Mouse (Mus musculus) C2C12 (cell line): ENCODE data around the gene Dcx. TPM values are rescaled to one million over a fixed set of nuclear protein-coding genes. Genes with fewer than 3 reads are reported as not detected.

Experiments
- H3K27me3 ChIP-seq: one replicate; pipeline ENCODE4 v1.6.1; 2011; ENCODE audit not compliant: control insufficient read depth, insufficient read depth, insufficient read length
- H3K36me3 ChIP-seq: one replicate; pipeline ENCODE4 v1.6.1; 2011; ENCODE audit not compliant: control insufficient read depth, insufficient read depth
- H3K4me3 ChIP-seq: one replicate; pipeline ENCODE4 v1.5.1; 2011; ENCODE audit warnings: mild to moderate bottlenecking, control low read depth; ENCODE audit not compliant: poor library complexity, insufficient read depth, severe bottlenecking
- H3K79me2 ChIP-seq: one replicate; pipeline ENCODE4 v1.6.1; 2011; ENCODE audit not compliant: control insufficient read depth, insufficient read depth
- H3K79me3 ChIP-seq: one replicate; pipeline ENCODE4 v1.6.1; 2011; ENCODE audit warnings: low read depth, control low read depth
- H3ac ChIP-seq: one replicate; pipeline ENCODE3; 2011; ENCODE audit warnings: low read depth; ENCODE audit not compliant: control insufficient read depth, insufficient read length
- CEBPB ChIP-seq: IDR thresholded peaks from one replicate; pipeline ENCODE4 v1.6.1; 2011; ENCODE audit warnings: low read depth, mild to moderate bottlenecking, control low read depth, moderate library complexity
- CTCF ChIP-seq: IDR thresholded peaks from one replicate; pipeline ENCODE4 v1.5.1; 2011; ENCODE audit not compliant: control insufficient read depth, insufficient read depth, insufficient read length
- FOSL1 ChIP-seq: IDR thresholded peaks from one replicate; pipeline ENCODE4 v1.8.0; 2011; ENCODE audit warnings: mild to moderate bottlenecking, low read length; ENCODE audit not compliant: poor library complexity, insufficient read depth, severe bottlenecking
- MAX ChIP-seq: IDR thresholded peaks from one replicate; pipeline ENCODE4 v1.6.1; 2011; ENCODE audit warnings: mild to moderate bottlenecking, control low read depth
- MYOD1 ChIP-seq: IDR thresholded peaks from one replicate; pipeline ENCODE4 v1.6.1; 2011; ENCODE audit warnings: low read depth; ENCODE audit not compliant: control insufficient read depth, insufficient read length
- MYOG ChIP-seq: IDR thresholded peaks from one replicate; pipeline ENCODE4 v1.6.1; 2011; ENCODE audit not compliant: control insufficient read depth, insufficient read length; ENCODE audit errors: extremely low read depth
- USF1 ChIP-seq: IDR thresholded peaks from one replicate; pipeline ENCODE4 v1.6.1; 2011; ENCODE audit warnings: low read depth, mild to moderate bottlenecking, control low read depth, moderate library complexity
- microRNA-seq: library from miRNA; unstranded; fragments of <30 nt; microRNA quantifications from one replicate; pipeline ENCODE4, GENCODE M21; 2019; ENCODE audit warnings: borderline microRNAs expressed
- polyA plus RNA-seq: library from polyadenylated mRNA; unstranded; fragments of >200 nt; fragmentation: generic; extraction: Trizol; gene quantifications from one replicate; pipeline ENCODE4 v1.2.1, GENCODE M21; 2012; ENCODE audit warnings: missing spikeins

The Dcx gene
- polyA plus RNA-seq, 1 experiment: not detected

DNA sequence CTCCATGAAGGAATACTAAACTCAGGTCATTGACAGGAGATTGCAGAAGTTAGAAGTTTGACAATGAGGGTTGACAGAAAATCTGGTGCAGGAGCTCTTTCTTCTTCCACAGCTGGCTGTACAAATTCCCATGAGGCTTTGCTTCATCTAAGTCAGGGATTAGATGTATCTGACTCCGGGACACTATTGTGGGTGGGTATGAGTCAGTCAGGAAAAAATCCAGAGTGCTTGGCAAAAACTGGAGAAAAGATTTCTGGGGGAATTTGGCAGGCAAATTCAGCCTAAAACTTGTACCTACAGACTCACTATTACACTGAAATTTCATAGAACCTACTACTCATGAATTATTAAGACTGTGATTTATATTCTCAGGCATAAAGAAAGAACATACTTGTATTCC, 117.2 kb downstream of the Dcx start:
- no peaks in the 10 kb centered on the region for H3K27me3 ChIP-seq
- no peaks in the 10 kb centered on the region for H3K79me2 ChIP-seq
- H3K79me3 ChIP-seq: no peaks in the 10 kb centered on the region
- no peak overlapping the region for H3ac ChIP-seq
- no peaks in the 10 kb centered on the region for H3K36me3 ChIP-seq
- H3K4me3 ChIP-seq: no peak overlapping the region
- TF ChIP-seq CEBPB (no peak), MAX (no peak), USF1 (no peak), MYOD1 (no peak), CTCF (no peak), MYOG (no peak), FOSL1 (no peak)

Small RNAs within 50 kb of the gene (microRNA-seq; reads per million reads assigned to microRNA genes)
- not detected for gene Gm47298

Other genes with a start within 250 kb of the Dcx start
- 0.37 TPM for gene Capn6, start 105.9 kb downstream of the Dcx start, polyA plus RNA-seq
- not detected for gene A730046J19Rik, start 220.4 kb upstream of the Dcx start, polyA plus RNA-seq